Mouse (Mus musculus): ENCODE results near the gene Cyb5r4. TPM values are rescaled to one million over a fixed set of nuclear protein-coding genes. Genes with fewer than 3 reads are reported as not detected.
"Not testable (repeated sequence)": the region's sequence is repeated elsewhere in the genome, so short reads cannot be mapped to it uniquely, and the experiment has no call there.

The Cyb5r4 gene
- polyA plus RNA-seq, 1 experiment from 2014 or later: 116 TPM

DNA sequence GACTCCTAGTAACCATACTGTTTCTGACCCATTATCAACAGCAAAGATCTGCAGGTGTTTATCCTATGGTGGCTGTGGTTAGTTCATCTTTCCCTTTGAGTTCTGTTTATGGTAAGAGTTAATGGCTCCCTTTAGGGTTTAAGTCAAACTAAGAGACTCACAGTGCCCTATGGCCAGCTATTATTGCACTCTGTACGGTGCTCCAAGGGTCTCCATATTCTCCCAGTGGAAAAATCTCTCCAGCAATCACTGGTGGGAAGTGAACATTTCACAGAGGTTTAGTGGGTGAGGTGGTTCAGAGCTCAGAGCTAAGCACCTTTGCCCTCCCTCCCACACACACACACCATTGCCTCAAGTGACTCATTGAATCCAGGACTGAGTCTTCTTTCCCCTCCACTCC lies 94.2 kb downstream of the Cyb5r4 start:
- H3K4me3 ChIP-seq: no peak overlapping the region
- H3K4me2 ChIP-seq (replicated peaks): no peak overlapping the region
- no peak overlapping the region for H3K9ac ChIP-seq
- 75% methylated on average over 1 of the region's 1 CpGs for WGBS
- H3K27me3 ChIP-seq (replicated peaks): no peaks in the 10 kb centered on the region
- H3K27ac ChIP-seq: no peak overlapping the region
- ATAC-seq (ENCODE audit: low FRiP score, low read depth): no peak; the same call in 1 of the 2 replicates
- no peaks in the 10 kb centered on the region for H3K9me3 ChIP-seq
- no peaks in the 10 kb centered on the region for H3K36me3 ChIP-seq
- 0 out of 2 replicates have a peak, but pooled peaks cover 5% of the 10 kb centered on the region for H3K4me1 ChIP-seq

DNA sequence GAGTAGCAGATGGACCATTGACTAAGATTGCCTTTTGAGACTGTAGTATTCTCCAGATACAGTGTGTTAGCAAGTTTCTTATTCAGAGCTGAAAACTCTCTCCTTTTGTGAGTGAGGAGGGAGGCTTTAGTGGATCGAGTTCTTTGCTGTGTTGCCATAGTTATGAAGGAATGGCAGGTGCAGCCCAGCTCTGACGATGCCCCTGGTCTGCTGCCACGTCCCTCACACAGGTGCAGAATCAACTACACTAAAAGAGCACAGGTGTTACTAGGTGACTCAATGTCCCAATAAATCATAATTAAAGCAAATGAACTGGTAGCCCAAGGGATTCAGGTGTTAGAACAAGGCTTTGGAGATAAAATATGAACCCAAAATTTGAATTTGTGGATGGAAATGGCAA lies 97.2 kb downstream of the Cyb5r4 start:
- 87% methylated on average over 3 of the region's 3 CpGs for WGBS

DNA sequence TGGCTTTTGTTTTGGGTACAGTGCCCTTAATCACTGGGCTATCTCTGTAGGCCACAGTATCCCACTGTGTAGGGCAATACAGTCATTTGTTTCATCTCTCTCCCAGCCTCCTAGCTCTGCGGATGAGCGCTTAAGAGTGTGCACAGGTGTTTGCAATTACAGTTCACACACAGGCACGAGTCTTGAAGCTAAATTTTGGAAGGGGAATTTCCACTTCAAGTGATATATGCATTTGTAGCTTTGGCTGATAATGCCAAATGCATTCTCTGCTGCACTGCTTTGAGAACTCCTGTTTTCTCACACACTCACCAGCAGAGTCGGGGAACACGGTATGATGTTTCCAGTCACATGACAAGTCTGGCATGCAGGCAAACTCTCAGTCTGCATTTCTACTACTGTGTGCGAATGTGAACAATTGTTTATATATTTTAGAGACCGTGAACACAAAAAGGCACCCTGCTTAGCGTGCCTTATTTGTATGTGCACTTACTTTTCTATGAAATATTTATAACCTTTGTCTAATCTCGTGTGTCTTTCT lies 100.2 kb downstream of the Cyb5r4 start:
- Histone ChIP-seq H3K27me3 (replicated peaks) (no peaks in the 10 kb centered on the region), H3K9ac (no peak overlapping the region), H3K4me3 (no peak overlapping the region), H3K4me2 (replicated peaks) (no peak overlapping the region), H3K4me1 (no peaks in the 10 kb centered on the region), H3K27ac (no peak overlapping the region), H3K9me3 (no peaks in the 10 kb centered on the region), H3K36me3 (no peaks in the 10 kb centered on the region)
- no peak for ATAC-seq (ENCODE audit: low FRiP score, low read depth)
- WGBS: 53% methylated on average over 9 of the region's 9 CpGs

More for the DNA sequence above, 97.2 kb downstream of the Cyb5r4 start:
- ATAC-seq (ENCODE audit: low FRiP score, low read depth): no peak
- Histone ChIP-seq H3K9ac (no peak overlapping the region), H3K36me3 (no peaks in the 10 kb centered on the region), H3K4me2 (replicated peaks) (no peak overlapping the region), H3K9me3 (no peaks in the 10 kb centered on the region), H3K27me3 (replicated peaks) (no peaks in the 10 kb centered on the region), H3K4me1 (0 out of 2 replicates have a peak, but pooled peaks cover 5% of the 10 kb centered on the region), H3K27ac (no peak overlapping the region), H3K4me3 (no peak overlapping the region)

DNA sequence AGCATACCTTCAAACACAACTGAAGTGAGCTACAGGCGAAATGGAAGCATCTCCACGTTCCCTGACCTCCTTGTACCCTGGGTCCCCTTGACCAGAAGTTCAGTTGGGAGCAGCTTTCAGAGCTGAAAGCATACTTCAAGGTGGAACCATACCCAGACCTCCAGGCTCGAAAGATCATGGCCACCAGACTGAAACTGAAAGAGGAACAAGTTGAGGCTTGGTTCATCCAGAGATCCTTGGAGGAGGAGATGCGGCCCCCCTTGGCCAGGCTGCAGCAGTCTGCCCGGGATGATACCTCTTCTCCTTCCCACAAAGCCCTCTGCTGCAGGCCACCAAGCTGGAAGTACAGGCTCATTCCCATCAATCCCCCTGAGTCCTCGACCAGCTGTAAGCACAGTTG lies 105.2 kb downstream of the Cyb5r4 start:
- H3K9me3 ChIP-seq; ATAC-seq (ENCODE audit: low FRiP score, low read depth); H3K9ac ChIP-seq; H3K4me1 ChIP-seq; H3K4me3 ChIP-seq; H3K27me3 ChIP-seq (replicated peaks); H3K4me2 ChIP-seq (replicated peaks); H3K27ac ChIP-seq; H3K36me3 ChIP-seq: not testable (repeated sequence)
- 80% methylated on average over 6 of the region's 6 CpGs for WGBS

Other genes with a start within 250 kb of the Cyb5r4 start
- gene Snap91, start 141.4 kb upstream of the Cyb5r4 start, polyA plus RNA-seq (2016; fragmentation: Nextera tagmentation; extraction: Ambion mirVana): 69.1 and 69.5 TPM in 2 replicates
- 2.3 and 3.7 TPM in 2 replicates for gene Ripply2, start 6.5 kb upstream of the Cyb5r4 start, polyA plus RNA-seq (2016; fragmentation: Nextera tagmentation; extraction: Ambion mirVana)
- 0.30 and 0.41 TPM in 2 replicates for gene Mrap2, start 122.3 kb downstream of the Cyb5r4 start, polyA plus RNA-seq (2016; fragmentation: Nextera tagmentation; extraction: Ambion mirVana)
- gene Cep162, start 233.5 kb downstream of the Cyb5r4 start, polyA plus RNA-seq (2016; fragmentation: Nextera tagmentation; extraction: Ambion mirVana): 8.5 and 8.8 TPM in 2 replicates